Mouse (Mus musculus) intestine, embryonic 14.5 days (tissue): ENCODE results near the gene Adarb1. TPM values are rescaled to one million over a fixed set of nuclear protein-coding genes. Genes with fewer than 3 reads are reported as not detected.

Experiments used
- ATAC-seq: fragments of 200-750 bp; cut with Nextera tagmentation; replicated peaks from 2 replicates; pipeline ENCODE4 v1.8.0; 2017; ENCODE audit warnings: low read depth, moderate number of reproducible peaks, moderate TSS enrichment, moderate library complexity; ENCODE audit not compliant: low FRiP score, low TSS enrichment
- DNase-seq: peaks from one replicate; pipeline ENCODE4 v3.0.0-alpha.2; 2018; ENCODE audit warnings: low spot score
- H3K27ac ChIP-seq: fragments of 300-500 bp; sonication (generic); 2 replicates; pipeline ENCODE4 v1.5.1; 2014; ENCODE audit warnings: low read depth, mild to moderate bottlenecking, control low read depth
- H3K27me3 ChIP-seq: fragments of 300-500 bp; sonication (generic); replicated peaks from 2 replicates; pipeline ENCODE4 v1.6.1; 2014; ENCODE audit warnings: low read length, control low read depth; ENCODE audit not compliant: control insufficient read depth, insufficient read depth
- H3K36me3 ChIP-seq: fragments of 300-500 bp; sonication (generic); 2 replicates; pipeline ENCODE4 v1.6.1; 2014; ENCODE audit warnings: low read length, control low read depth; ENCODE audit not compliant: control insufficient read depth, insufficient read depth
- H3K4me1 ChIP-seq: fragments of 300-500 bp; sonication (generic); replicated peaks from 2 replicates; pipeline ENCODE4 v1.6.1; 2014; ENCODE audit warnings: low read length, control low read depth, mixed read lengths; ENCODE audit not compliant: control insufficient read depth, insufficient read depth
- H3K4me2 ChIP-seq: fragments of 300-500 bp; sonication (generic); 2 replicates; pipeline ENCODE4 v1.6.1; 2014; ENCODE audit warnings: low read length
- H3K4me3 ChIP-seq: fragments of 300-500 bp; sonication (generic); 2 replicates; pipeline ENCODE4 v1.5.1; 2014; ENCODE audit warnings: low read depth, low read length, control low read depth, mixed read lengths
- H3K9ac ChIP-seq: fragments of 300-500 bp; sonication (generic); 2 replicates; pipeline ENCODE4 v1.6.1; 2014; ENCODE audit warnings: mild to moderate bottlenecking, low read length
- H3K9me3 ChIP-seq: fragments of 300-500 bp; sonication (generic); 2 replicates; pipeline ENCODE4 v1.6.1; 2016; ENCODE audit warnings: low read length, control low read depth; ENCODE audit not compliant: control insufficient read depth
- WGBS: fragments of 180-500 bp; shearing (Covaris S2); extraction: QIAGEN DNeasy Blood & Tissue Kit; methylation state at CpG from one replicate; pipeline ENCODE4 v1.1.7; 2014; 5-methylcytosine and 5-hydroxymethylcytosine counted together
- polyA plus RNA-seq: library from polyadenylated mRNA; unstranded; fragments of >200 nt; fragmentation: Nextera tagmentation; extraction: Ambion mirVana; gene quantifications from 2 replicates; pipeline ENCODE4 v1.2.1, GENCODE M21; 2014

Adarb1 gene
- polyA plus RNA-seq, 1 experiment from 2014 or later: 3.8 TPM

DNA sequence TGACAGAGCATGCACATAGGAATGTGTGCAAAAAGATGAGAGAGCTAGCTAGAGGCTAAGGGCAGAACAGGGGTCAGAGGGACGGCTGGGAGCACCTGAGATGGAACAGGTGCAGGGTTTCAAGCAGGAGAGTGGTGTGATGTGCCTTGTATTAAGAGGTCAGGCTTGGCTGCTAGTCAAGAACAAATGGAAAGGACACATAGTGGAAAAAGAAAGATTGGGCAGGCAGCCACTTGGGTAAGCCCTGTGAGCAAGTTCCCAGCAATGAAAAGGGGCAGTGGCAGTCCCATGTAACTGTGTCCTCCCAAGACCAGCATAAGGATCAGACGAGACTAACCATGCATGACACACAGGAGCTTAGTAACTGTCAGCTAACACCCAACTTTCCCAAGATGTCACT lies 8.9 kb downstream of the Adarb1 start:
- DNase-seq: no peak
- Histone ChIP-seq H3K4me1 (no peaks in the 10 kb centered on the region), H3K27me3 (no peaks in the 10 kb centered on the region), H3K9ac (no peak overlapping the region), H3K4me3 (no peak overlapping the region), H3K4me2 (no peak overlapping the region), H3K9me3 (no peaks in the 10 kb centered on the region), H3K27ac (no peak overlapping the region), H3K36me3 (no peaks in the 10 kb centered on the region)
- WGBS: 70% methylated on average over 2 of the region's 2 CpGs
- ATAC-seq: no peak

DNA sequence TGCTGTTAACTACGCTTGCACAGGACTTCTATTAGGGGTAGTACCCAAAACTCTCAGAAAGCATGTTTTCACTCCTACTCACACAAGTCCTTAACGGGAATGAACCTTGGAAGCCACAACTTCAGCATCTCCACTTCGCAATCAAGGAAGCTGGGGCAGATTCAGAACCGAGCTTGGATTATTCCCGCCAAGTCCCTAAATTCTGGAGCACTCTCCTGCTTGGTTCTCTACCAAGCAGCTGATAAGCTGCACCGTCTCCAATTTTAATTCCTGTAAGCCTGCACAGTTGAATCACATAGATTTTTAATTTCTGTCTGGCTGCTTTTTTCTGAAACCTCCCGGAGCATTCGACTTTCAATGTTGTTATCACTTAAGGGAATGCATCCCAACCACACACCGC lies 9.8 kb downstream of the Adarb1 start:
- Histone ChIP-seq H3K9me3 (no peaks in the 10 kb centered on the region), H3K27ac (no peak overlapping the region), H3K4me2 (no peak overlapping the region), H3K36me3 (no peaks in the 10 kb centered on the region), H3K27me3 (no peaks in the 10 kb centered on the region), H3K9ac (no peak overlapping the region), H3K4me3 (no peak overlapping the region), H3K4me1 (no peaks in the 10 kb centered on the region)
- ATAC-seq (no peak), DNase-seq (no peak)
- WGBS: 86% methylated on average over 9 of the region's 9 CpGs

DNA sequence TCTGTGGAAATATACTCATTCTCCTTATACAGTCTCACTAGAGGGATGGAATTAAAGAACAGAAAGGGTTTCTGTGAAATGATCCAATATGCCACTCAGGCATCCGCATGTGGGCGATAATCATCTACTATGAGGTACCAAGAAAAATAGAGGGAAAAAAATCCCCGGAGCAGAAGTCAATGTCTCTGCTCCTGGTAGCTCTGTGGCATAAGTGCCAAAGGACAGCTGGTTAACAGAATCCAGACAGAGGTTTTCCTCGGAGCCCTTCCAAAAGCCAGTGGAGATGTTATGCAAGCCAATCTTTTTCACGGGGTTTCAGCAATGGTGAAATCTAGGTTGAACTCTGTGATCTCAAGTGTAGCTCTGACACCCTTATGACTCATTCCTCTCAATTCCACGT lies 11.6 kb downstream of the Adarb1 start:
- Histone ChIP-seq H3K4me1 (no peaks in the 10 kb centered on the region), H3K4me2 (no peak overlapping the region), H3K4me3 (no peak overlapping the region), H3K36me3 (no peaks in the 10 kb centered on the region), H3K9me3 (no peaks in the 10 kb centered on the region), H3K27ac (no peak overlapping the region), H3K27me3 (no peaks in the 10 kb centered on the region), H3K9ac (no peak overlapping the region)
- WGBS: 81% methylated on average over 6 of the region's 6 CpGs
- ATAC-seq: no peak
- DNase-seq: no peak

DNA sequence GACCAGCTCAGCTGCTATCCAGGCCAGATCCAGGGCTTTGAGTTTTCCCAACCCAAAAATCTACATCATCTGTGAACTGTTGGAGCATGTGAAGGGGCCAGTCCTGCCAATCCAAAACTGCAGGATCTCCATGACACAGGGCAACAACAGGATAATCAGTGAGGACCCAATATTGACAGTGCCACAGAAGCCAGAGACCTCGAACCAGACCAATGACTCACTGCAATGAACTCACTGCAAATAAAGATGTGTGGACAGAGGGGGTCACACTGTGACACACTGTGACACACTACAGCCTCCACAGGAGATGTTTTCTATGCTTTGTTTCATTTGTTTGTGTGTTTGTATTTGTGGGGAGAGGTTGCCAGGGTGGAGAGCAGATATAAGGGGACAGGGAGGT lies 15.6 kb downstream of the Adarb1 start:
- no peaks in the 10 kb centered on the region for H3K4me1 ChIP-seq
- no peak for ATAC-seq
- 76% methylated on average over 1 of the region's 1 CpGs for WGBS

DNA sequence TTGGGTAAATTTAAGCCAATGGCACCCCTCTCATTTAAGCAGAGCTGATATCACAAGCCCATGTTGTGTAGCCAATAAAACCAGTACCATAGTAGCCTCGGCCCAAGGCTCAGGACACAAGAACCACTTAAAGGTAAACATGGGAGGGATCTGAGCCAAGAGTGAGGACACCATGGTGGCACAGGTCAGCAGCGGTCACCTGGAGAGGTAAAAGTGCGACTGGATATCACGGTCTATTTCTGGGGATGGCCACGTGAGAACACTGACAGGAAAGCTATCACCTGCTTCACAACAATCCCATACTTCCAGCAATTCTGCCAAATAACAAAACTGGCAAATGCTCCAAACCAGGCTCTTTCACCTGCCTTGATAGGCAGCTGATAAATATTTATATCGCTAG lies 17.0 kb downstream of the Adarb1 start:
- Histone ChIP-seq H3K4me2 (no peak overlapping the region), H3K9ac (no peak overlapping the region), H3K9me3 (no peaks in the 10 kb centered on the region), H3K27ac (no peak overlapping the region), H3K4me1 (no peaks in the 10 kb centered on the region), H3K27me3 (no peaks in the 10 kb centered on the region), H3K36me3 (no peaks in the 10 kb centered on the region), H3K4me3 (no peak overlapping the region)
- ATAC-seq (no peak), DNase-seq (no peak)
- WGBS: 87% methylated on average over 6 of the region's 6 CpGs

More for the DNA sequence above, 15.6 kb downstream of the Adarb1 start:
- Histone ChIP-seq H3K27ac (no peak overlapping the region), H3K36me3 (no peaks in the 10 kb centered on the region), H3K4me3 (no peak overlapping the region), H3K9ac (no peak overlapping the region), H3K4me2 (no peak overlapping the region), H3K27me3 (no peaks in the 10 kb centered on the region), H3K9me3 (no peaks in the 10 kb centered on the region)
- DNase-seq: no peak

DNA sequence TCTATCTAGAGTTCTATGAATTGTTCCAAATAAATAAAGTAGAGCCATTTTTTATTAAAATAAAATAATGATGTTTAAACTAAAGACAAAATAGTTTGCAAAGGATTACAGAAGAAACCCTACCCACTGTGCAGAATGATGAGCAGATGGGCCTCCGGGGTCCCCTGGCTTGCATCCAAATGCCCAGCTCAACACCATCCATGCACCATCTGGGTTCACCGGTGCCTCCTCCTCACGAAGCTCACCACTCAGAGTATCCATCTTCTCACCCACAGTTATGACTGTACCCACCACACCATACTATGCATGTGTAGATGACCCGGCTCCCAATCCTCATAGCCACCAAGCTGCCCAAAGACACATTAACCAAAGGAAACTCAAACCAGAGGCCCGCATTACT lies 18.1 kb downstream of the Adarb1 start:
- Histone ChIP-seq H3K27ac (no peak overlapping the region), H3K9me3 (no peaks in the 10 kb centered on the region), H3K4me2 (no peak overlapping the region), H3K4me1 (no peaks in the 10 kb centered on the region), H3K36me3 (no peaks in the 10 kb centered on the region), H3K27me3 (no peaks in the 10 kb centered on the region), H3K4me3 (no peak overlapping the region), H3K9ac (no peak overlapping the region)
- no peak for ATAC-seq
- 87% methylated on average over 5 of the region's 5 CpGs for WGBS
- no peak for DNase-seq

DNA sequence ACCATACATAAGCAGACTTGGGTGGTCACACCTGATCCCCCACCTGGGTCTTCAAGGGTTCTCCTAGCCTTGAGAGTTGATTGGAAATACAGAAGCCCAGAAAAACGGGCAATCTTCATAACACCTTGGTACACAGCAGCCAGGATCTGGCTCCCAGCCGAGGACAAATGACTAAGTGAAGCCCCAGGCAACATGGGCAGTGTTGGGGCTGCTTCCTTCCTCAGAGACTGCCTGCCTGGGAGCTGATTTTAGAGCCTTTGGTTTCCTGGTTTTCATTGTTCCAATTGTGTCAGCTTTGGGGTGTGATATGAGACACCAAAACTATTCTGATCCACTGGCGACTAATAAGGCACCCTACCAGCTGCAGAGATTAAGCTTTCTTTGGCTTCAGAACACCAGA lies 20.0 kb downstream of the Adarb1 start:
- WGBS: 66% methylated on average over 3 of the region's 3 CpGs

DNA sequence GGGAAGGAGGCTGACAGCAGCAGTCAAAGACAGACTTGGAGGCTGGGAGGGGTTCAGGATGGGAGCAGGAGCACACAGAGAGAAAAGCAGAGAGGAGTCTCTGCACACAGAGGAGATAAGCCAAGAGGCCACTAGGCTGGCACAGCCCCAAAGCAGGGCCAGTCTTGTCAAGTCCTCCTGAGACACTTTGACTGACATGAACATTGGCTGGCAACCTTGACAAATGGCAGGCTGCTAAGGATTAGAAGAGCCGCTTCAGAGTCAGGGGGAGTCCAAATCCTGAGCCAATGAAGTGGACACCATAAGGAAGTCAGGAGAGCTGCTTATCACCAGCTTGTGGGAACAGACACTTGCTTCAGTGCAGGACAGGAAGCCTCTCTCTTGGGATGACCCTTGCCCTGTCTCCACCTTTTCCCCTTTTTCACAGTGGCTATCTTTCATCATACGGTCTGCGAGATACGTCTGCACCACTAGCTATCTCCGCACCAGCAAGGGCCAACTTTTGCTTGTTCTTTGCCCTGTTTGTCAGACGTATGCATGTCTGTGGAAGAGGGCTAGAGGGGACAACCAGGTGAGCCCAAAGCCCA lies 20.9 kb downstream of the Adarb1 start:
- no peak for ATAC-seq
- no peaks in the 10 kb centered on the region for H3K9me3 ChIP-seq
- 80% methylated on average over 6 of the region's 6 CpGs for WGBS
- H3K9ac ChIP-seq: no peak overlapping the region
- no peaks in the 10 kb centered on the region for H3K36me3 ChIP-seq
- no peak overlapping the region for H3K27ac ChIP-seq
- H3K4me3 ChIP-seq: no peak overlapping the region
- no peaks in the 10 kb centered on the region for H3K27me3 ChIP-seq
- no peak for DNase-seq
- no peaks in the 10 kb centered on the region for H3K4me1 ChIP-seq
- H3K4me2 ChIP-seq: no peak overlapping the region

More for the DNA sequence above, 20.0 kb downstream of the Adarb1 start:
- Histone ChIP-seq H3K4me3 (no peak overlapping the region), H3K4me2 (no peak overlapping the region), H3K36me3 (no peaks in the 10 kb centered on the region), H3K27ac (no peak overlapping the region), H3K9me3 (no peaks in the 10 kb centered on the region), H3K4me1 (no peaks in the 10 kb centered on the region), H3K9ac (no peak overlapping the region), H3K27me3 (no peaks in the 10 kb centered on the region)
- DNase-seq (no peak), ATAC-seq (no peak)

DNA sequence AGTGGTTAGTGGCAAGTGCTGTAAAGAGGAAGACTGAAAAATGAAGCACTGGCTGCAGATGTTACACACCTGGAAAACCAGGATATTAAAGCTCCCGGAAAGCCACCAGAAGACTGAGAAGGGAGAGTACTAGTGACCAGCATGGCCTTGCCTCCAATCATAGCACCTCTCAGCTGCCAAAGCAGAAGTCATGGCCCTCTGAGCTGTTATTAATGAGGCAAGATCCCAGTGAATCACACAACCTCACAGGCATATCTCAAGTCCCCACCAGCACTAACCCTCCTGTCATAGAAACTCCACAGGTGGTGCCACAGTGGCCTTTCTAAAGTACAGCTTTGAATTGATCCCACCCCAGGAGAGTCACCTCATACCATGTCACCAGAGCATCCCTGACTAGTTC lies 22.1 kb downstream of the Adarb1 start:
- Histone ChIP-seq H3K9ac (no peak overlapping the region), H3K4me2 (no peak overlapping the region), H3K36me3 (no peaks in the 10 kb centered on the region), H3K27me3 (no peaks in the 10 kb centered on the region), H3K27ac (no peak overlapping the region), H3K4me3 (no peak overlapping the region), H3K9me3 (no peaks in the 10 kb centered on the region), H3K4me1 (no peaks in the 10 kb centered on the region)
- WGBS: 89% methylated on average over 1 of the region's 1 CpGs
- DNase-seq (no peak), ATAC-seq (no peak)
